Mouse (Mus musculus) adrenal gland, postnatal 36 days (tissue): ENCODE results near the gene Kctd13. TPM values are rescaled to one million over a fixed set of nuclear protein-coding genes. Genes with fewer than 3 reads are reported as not detected.
"Not testable (repeated sequence)": the region's sequence is repeated elsewhere in the genome, so short reads cannot be mapped to it uniquely, and the experiment has no call there.

ENCODE experiments used
- DNase-seq, 2 experiments: peaks; one replicate each; pipeline ENCODE4 v3.0.0; 2021; ENCODE audit warnings: mixed read lengths in 1 of 2
- long read RNA-seq, 2 experiments: library from polyadenylated mRNA; stranded (forward); transcript quantifications; one replicate each; pipeline ENCODE4 v2.0.0; 2021; ENCODE audit warnings: borderline sequencing depth in 2 of 2
- total RNA-seq, 2 experiments: library from RNA; stranded (reverse); gene quantifications; 2 replicates each; pipeline ENCODE4 v1.2.3; 2021

Gene Kctd13
- 10 to 100 TPM; 23.7 to 31.9 TPM for total RNA-seq
- long read RNA-seq, experiment 1, transcript Kctd13-201 (6 exons, 1,676 nt), result major isoform, 59 of 63 reads
- long read RNA-seq, experiment 1, partial matches to known transcripts, result 2 of 63 reads
- long read RNA-seq, experiment 1, other reads (novel, unspliced or antisense), result 2 of 63 reads
- long read RNA-seq, experiment 2, transcript Kctd13-201 (6 exons, 1,676 nt), result major isoform, 12 of 13 reads
- long read RNA-seq, experiment 2, partial matches to known transcripts, result 1 of 13 reads
- long read RNA-seq, experiment 2, other reads (novel, unspliced or antisense), result 0 of 13 reads

DNA sequence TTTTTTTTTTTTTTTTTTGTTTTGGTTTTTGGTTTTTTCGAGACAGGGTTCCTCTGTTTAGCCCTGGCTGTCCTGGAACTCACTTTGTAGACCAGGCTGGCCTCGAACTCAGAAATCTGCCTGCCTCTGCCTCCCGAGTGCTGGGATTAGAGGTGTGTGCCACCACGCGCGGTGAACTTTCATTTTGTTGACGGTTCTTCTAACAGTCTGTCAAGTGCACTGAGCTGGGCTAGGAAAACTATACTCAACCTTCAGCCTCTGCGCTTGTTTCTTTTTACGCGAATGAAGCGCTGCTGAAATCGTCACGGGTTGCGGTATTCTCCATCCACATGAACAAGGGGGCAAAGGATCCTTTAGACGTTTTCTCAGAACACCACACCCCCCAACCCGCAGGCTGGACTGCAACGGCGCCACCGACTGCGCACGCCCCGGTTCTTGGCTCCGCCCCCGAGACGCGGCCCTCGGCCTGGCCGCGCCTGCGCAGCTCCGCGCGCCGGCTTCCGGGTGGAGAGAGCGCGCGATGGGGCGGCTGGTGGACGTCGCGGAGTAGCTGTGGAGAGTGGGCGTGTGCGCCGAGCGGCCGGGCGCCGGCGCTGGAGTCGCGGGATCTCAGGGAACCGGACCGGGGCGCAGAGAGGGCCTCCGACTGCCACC, at the start of gene Kctd13:
Gene Kctd13 (plus strand): TSS at position 496 of the 654 bp plus-strand sequence.
- DNase-seq, result peak; percentile 95 to 98

DNA sequence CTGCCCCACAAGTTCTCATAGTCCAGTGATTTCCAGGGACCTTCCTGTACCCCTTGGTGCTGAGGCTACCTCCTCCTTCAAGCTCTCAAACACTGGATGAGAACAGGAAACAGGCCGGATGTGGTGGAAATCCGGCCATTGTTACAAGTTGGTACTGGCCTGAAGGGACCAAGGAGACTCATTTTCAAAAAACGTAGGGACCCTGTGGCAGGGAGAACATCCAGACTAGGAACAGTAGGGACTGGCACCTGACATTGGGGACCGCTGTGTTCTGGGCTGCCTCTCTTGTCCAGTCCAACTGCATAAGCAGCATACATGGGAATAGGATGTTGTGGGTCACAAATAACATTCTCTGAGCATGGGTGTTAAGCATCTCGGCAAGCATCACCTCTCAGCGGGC, 47.6 kb upstream of the Kctd13 start:
- peak; percentile 48 to 51 for DNase-seq

DNA sequence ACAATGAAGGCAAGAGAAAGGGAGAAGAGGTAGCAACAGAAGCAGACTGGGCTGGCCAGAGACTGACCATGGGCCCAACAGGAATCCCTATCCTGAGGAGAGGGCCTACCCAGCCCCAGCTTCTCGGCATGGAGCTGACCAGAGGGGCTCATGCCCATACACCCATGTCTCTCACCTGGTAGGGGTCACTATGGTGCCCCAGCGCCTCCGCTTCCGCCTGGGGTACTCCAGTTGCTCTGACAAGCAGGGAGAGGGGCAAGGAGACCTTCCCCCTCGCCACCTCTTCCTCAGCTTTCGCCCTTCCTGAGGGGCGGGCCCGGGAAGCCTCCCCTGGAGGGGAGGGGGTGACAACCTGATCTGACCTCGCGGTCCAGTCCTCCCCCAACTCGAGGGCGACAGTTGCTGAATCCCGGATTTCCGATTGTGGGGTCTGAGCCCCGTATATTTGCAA, 44.9 kb upstream of the Kctd13 start:
- peak; percentile 35 to 47 for DNase-seq

DNA sequence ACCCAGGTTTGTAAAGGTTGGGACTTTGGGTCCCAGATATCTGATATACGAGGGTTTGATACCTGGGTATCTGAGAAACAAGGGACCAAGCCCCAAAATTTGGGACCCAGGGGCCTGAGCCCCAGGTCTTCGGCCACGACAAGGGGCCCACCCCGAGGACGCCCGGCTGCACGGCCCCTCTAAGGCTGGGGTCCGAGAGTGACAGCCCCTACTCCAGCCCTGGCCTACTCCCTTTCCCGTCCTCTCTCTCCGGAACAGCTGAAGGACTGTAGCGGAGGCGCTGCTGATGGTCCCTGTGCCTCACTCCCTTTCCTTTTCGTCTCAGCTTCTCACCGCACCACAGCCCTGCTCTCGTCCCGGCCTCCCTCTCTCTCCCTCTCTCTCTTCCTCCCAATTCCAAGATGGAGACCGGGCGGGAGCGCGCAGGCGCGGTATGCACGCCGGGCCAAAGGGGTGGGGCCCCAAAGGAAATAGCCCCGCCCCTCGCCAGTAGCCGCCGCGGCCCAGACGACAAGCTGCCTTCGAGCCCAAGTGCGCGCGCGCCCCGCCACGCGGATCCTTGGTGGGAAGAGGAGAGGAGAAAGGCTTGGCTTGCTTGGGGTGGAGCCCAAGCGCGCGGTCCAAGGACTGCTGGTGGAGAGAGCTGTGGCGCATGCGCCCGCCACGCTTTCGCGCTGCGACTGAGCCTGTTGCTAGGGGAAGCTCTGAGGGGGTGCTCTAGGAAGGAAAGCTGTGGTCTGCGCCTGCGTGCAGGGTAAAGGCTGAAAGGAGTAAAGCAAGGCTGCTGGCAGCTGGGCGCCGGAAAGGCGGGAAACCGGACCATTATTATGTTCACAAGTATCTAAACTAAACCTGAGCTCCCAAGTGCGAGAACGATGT, 44.2 kb upstream of the Kctd13 start, which contains the start of gene Taok2:
Gene Taok2 (minus strand): TSS at position 418 of the 879 bp plus-strand sequence.
- DNase-seq, result peak; percentile 99 to 100

DNA sequence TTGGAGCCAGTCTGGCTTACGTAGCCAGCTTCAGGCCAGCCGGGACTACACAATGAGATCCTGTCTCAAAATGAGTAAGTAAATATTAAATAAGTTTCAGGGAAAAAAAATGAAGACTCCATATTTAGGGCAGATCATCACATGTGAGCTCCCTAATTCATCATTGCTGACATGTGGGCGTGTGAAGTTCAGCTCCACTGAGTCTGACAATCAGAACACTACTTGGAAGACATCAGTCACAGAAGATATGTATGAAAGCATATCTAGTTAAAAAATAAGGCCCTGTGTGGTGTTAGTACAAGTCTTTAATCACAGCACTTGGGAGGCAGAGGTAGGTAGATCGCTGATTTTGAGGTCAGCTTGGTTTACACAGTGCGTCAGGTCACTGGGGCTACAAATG, 41.4 kb upstream of the Kctd13 start:
- DNase-seq, result no peak

DNA sequence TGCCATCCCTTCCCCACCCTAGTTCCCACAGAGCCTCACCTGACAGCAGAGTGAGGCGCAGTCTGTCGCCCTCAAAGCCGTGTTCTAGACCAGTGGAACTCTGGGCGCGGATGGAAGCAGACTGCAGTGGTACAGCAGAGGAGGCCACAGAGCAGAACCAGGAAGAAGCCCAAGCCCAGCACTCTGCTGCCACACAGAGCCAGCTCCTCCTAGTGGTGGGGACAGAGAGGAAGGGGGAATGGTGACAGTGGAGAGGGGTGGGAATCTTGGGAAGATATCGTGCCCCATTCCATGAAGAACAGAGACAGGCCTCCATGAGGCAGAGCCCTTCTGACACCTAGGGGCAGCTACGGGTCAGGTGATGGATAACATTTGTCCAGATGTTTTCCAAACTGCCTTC, 39.8 kb upstream of the Kctd13 start:
- DNase-seq, result peak in 1 of 2 experiments; percentile 35

DNA sequence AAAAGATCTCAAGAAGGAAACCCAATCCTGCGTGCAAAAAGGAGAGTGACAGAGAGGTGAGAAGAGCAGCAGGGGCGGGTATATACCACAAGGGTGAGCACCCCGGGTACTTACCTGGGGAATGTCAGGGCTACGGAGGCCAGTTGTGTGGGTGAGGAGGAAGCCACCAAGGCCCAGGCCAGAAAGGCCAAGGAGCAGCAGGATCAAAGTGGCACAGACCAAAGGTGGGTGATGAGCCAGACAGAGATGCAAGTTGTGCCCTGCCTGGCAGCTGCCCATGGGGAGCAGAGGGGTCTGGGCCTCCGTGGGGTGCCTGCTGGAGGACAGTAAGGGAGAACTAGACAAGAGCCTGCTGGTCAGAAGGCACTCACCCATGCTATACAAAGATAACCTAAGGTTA, 31.8 kb upstream of the Kctd13 start:
- DNase-seq, result no peak

DNA sequence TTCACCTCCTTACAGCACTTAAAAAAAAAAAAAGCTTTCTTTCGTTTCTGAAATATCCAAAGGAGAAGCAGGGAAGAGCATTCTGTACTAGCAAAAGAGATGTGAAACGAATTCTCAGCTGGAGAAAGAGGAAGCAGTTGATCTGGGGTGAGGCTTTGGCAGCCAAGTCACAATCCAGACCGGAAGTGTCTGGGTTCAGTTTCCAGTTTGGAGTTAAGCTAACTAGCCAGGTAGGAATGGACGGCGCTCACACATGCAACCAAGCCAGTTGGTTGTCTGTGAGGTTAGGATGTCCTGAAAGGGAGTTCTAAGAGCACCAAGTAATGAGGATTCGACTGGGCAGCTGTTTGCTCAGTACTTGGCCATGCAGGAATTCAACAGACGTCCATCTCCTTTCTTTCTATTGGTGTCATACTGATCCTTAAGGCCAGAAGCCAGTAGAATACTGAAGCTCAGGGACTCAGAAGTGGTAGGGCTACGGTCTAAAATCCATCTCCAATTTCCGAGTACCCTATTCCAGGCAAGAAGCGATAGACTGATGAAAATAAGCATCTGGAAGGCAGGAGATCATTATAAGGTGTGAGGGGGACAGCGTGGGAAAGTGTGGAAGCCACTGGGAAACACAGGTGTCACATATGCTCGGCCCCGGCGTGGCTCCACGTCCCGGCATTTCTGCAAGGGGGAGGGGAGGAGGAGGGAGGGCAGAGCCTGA, 31.1 kb upstream of the Kctd13 start:
- peak in 1 of 2 experiments; percentile 20 for DNase-seq

DNA sequence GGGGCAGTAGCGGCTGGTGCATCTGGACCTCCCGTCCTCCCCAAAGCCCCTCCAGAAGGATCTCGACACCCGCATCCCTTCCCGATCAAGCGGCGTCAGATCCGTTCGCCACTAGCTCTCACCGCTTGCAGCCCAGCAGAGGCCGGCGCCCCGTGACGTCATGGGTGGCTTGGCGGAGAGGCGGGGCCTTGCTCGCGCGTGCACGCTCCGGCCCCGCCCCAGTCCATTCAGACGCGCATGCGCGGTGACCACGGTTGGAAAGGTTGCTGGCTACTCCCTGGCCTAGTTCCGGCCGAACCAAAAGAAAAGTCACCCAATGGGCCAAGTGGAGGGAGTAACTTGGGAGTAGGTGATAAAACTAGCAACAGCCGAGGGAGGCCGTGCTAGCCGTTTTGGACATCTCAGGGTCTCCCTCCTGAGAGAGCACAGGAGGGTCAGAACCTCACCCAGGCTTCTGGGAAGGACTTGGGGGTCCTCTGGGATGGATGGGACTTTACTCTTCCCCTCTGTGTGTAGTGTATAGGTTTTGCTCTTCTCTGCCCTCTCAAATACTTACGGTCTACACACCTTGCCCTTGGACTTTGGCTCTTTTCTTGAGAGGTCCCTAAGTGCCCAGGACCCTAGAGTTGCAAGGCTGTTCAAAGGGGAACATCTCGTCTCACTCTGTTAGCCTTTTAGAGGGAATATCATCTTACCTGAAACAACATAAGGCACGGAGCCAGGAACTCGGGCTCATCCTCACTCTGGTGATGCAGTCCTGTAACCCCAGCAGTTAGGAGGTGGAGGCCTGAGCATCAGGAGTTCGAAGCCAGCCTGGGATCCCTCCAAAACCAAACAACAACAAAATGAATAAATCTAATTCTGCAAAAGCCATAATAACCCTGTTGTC, 30.3 kb upstream of the Kctd13 start:
- peak; percentile 99 for DNase-seq

DNA sequence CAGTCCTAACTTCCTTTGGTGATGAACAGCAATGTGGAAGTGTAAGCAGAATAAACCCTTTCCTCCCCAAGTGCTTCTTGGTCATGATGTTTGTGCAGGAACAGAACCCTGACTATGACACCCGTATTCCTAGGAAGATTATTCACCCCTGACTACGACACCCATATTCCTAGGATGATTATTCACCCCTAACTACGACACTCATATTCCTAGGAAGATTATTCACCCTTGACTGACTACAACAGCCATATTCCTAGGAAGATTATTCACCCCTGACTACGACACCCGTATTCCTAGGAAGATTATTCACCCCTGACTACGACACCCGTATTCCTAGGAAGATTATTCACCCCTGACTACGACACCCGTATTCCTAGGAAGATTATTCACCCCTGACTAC, 28.9 kb upstream of the Kctd13 start:
- not testable (repeated sequence) for DNase-seq

DNA sequence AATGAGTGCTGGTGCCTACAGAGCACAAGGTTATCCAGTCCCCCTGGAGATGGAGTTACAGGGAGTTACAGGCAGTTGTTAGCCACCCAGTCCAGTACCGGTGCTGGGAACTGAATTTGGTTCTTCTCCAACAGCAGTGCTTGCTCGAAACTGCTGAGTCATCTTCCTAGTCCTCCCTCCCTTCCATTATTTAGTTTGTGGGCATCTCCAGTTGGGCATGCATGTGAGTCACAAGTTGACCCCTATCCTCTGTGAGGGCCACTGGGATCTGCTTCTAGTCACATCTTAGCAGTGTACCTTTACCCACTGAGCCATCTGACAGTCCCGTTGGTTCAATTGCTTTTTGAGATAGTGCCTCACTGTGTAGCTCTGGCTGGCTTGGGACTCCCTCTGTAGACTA, 23.1 kb upstream of the Kctd13 start:
- DNase-seq, result no peak

DNA sequence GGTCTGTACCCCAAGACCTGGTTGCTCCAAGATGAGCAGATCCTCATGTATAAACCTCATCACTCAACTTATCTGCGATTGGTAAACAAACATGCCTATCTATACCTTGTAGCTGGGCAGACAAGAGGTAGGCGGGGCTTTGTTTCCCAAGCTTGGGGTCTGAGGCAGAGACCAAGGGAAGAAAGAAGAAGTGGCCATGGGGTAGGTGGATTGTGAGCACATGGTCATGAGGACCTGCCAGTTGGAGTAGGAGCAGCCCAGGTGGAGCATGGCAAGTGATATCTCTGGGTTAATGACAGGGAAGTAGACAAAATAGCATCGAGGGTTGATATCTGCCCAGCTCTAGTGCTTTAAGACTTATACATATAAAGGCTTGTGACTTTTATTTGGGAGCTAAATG, 13.8 kb upstream of the Kctd13 start:
- no peak for DNase-seq

DNA sequence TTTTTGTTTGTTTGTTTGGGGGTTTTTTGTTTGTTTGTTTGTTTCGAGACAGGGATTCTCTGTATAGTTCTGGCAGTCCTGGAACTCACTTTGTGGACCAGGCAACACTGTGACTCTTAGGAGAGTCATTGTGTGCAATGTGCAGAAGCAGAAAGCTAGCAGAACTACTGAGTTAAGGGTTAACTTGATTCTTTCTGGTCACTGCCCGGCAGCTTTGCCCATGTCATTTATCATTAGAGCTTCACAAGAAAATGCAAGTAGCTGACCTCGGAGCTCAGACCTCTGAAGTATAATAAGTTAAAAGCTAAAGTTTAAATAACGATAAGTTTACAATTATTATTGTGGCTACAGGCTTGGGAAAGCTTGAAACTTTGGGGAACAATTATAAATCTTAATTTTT, 10.3 kb upstream of the Kctd13 start:
- not testable (repeated sequence) for DNase-seq

DNA sequence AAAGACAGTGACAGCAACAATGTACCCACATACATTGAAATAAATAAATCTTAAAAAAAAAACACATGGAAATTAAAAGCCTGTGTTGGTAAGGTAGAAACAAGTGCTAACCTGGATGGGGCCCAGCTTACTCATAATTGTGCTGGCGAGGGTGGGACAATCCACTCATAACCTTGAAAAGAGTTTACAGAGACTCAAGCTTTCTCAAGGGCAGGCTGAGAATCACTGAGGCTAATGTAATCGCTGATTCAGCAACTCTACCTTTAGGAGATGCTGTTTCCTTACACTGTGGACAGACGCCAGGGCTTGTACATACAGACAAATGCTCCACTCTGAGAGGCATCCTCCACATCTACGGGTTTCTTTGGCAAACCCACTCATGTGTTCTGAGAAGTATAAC, 8.7 kb upstream of the Kctd13 start:
- peak; percentile 55 to 60 for DNase-seq

DNA sequence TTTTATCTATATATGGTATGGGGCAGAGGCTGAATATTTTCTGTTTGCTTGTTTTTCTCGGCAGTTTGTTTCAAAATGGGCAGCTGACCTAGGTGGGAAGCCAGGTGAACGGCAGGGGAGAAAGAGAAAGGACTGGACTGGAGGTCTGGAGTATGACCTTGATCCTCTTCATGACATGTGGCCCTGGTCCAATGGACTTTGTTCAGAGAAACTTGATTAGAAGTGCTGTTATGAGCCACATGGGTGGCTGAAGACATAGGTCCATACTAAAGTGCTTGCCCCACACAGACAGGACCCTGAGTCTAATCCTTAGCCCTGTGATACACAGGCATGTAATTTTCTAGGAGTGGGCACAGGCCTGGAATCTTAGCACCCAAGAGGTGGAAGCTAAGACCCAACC, 7.1 kb upstream of the Kctd13 start:
- no peak for DNase-seq

DNA sequence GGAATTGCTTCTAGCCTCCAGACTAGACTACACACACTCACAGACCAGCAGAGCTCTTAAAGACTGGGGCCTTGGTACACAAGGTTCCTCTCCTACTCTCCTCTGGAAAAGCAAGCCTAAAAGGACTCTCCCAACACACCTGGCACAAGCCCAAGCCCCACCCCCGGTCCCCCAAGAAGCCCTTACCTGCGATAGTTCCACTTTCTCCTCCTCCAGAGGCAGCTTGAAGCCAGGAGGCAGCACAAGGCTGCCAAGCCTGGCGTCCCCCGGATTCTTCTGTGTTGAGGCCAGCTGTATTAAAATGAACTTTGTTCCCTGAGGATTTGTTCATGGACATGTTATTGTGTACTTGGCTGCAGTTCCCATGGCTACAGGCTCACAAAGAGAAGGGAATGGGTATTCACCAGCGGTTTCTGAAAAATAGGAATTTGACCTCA, 6.0 kb upstream of the Kctd13 start, which contains the start of gene Tmem219:
Gene Tmem219 (minus strand): TSS at position 294 of the 437 bp plus-strand sequence.
- peak in 1 of 2 experiments; percentile 53 for DNase-seq

DNA sequence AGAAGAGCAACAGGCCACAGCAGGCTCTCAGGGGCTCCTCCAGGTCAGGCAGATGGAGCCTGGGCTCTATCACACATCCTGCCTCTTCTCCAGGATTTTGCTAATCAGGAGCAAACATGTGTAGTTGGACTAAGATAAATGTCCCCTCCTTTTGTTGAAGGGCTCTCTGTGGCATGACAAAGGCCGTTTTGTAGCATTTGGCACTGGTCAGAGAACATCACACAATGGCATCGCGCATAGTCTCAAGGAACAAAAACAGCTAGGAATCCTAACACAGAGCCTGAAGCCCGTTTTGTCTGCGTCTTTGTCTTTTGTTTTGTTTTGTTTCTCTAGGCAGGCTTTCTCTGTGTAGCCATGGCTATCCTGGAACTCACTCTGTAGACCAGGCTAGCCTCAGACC, 4.7 kb upstream of the Kctd13 start:
- no peak for DNase-seq

DNA sequence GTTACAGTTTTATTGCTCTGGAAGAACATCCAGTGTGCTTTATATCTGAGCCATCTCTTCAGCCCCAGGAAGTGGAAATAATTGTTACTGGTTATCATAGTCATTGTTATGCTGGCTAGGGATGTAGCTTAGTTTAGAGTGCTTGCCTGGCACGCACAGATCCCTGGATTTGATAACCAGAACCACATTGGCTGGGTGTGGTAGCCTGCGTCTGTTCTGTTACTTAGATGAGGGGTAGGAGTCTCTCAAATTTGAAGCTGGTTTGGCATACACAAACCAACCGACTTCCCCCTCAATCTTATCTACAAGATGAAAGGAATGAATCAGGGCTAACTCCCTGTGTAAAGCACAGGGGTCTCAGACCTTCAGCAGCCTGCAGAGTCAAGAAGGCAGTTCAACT, 2.4 kb upstream of the Kctd13 start:
- DNase-seq, result no peak

DNA sequence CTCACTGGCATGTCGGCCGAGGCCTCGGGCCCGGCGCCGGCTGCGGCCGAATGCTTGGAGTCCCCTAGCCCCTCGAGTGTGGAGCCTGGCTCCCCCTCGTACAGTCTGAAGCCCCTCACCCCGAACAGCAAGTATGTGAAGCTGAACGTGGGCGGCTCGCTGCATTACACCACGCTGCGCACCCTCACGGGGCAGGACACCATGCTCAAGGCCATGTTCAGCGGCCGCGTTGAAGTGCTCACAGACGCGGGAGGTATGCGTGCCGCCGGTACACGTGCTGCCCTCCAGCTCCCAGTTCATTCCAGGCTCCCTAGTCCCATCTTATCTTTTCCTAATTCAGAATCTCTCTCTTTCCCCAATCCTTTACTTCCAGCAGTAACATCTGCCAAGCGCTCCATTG, 367 bp downstream of the Kctd13 start:
- peak; percentile 62 to 67 for DNase-seq

DNA sequence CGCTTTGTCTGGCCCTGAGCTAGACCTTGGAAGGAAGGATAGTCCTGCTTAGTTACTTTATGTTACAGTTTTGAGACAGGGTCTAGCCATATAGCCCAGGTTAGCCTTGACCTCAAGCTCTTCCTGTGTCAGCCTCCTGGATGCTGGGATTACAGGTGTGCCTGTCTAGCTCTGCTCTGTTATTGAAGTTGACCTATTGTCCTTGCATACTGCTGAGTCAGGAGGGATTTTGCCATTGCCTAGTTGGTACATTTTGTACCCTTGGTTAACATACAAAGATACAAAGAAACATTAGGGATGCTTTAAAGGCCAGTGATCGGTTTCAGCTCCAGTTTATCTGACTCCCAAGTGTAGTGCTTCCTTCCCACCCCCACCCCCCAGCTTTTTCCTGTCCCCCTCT, 4.0 kb downstream of the Kctd13 start:
- no peak for DNase-seq

DNA sequence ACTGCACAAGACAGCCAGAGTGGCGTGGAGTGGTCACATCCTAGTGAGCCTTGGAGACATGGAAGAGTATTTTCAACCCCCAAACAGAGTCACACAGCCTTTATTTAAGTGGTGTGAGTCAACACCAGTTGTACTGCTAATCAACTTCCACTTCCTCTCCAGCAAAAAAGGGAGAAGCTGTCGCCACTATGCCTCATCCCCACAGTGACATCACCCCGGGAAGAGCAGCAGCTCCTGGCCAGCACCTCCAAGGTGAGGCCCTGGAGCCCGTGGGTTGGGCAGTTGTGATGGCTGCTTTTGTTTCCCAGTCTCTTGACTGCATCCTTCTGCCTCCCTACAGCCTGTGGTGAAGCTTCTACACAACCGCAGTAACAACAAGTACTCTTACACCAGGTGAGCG, 12.5 kb downstream of the Kctd13 start:
- no peak for DNase-seq
